Mouse (Mus musculus): ENCODE measurements around the gene Haus4. TPM values are rescaled to one million over a fixed set of nuclear protein-coding genes. Genes with fewer than 3 reads are reported as not detected.

Gene Haus4
- polyA plus RNA-seq, 1 experiment from 2014 or later: 20.5 TPM

DNA sequence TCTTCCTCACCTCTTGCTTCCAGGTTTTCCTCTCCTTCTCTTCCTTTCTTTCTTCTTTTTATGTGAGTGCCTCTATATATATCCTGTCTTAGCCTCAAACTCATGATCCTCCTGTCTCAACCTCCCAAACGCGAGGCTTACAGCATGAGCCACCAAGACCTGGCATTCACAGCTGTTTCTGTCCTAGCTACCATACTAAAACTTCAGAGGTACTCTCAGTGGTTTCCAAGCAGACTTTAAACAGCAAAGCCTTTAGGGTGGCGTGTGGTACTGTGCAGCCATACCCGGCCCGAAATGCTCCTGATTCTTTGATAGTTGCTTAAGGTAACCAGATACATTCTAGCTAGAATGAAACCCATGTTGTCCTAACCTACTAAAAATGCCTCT is 26.4 kb downstream of the Haus4 start:
- H3K9me3 ChIP-seq (replicated peaks): no peaks in the 10 kb centered on the region
- ATAC-seq (ENCODE audit: low FRiP score): no peak
- H3K27ac ChIP-seq (replicated peaks): peak overlapping the region; percentile 77
- H3K4me1 ChIP-seq: peaks cover 21% of the 10 kb centered on the region
- H3K4me3 ChIP-seq (replicated peaks): peak overlapping the region; percentile 42; the same call in 1 of the 2 replicates
- H3K4me2 ChIP-seq: peak overlapping the region; percentile 71
- H3K36me3 ChIP-seq: no peaks in the 10 kb centered on the region
- peak overlapping the region; percentile 54; the same call in 1 of the 2 replicates for H3K9ac ChIP-seq (replicated peaks)
- 23% methylated on average over 5 of the region's 5 CpGs for WGBS
- H3K27me3 ChIP-seq (replicated peaks): no peaks in the 10 kb centered on the region

DNA sequence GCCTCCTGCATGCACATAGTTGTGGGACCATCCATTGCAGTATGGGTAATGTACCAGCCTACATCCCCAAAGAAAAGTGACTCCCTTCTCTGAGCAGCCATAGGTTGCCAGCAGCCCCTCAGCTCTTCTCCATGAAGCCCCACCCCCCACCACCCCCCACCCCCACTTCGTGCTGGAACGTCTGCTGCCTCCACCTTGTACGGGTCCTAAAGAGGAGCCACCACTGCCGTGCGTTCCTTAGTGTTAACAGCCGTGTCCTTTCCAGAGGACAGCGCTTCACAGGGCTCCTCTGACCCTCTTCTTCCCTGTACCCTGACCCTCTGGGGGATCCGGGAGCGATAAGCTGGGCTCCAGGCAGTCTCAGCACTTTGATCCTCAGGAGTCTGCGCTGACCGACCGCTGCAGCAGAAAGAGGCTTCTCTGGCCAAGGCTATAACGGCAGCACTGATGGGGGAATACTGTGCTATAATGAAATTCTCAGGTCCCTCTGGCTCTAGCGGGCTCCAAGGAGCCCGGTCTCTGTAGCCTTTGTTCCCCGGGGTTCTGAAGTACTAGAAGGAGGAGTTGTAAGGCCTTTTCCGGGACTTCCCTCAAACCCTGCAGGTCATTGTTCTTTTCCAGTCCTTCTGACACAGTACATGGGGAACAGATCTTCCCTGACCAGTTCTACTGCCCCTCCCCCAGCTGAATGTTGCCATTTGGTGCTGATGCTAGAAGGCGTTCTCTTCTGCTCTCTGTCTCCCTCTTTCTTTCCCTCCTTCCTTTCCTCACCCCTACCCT is 27.0 kb downstream of the Haus4 start:
- H3K36me3 ChIP-seq: no peaks in the 10 kb centered on the region
- peak; percentile 88 for ATAC-seq (ENCODE audit: low FRiP score)
- H3K4me2 ChIP-seq: peak overlapping the region; percentile 71
- H3K4me1 ChIP-seq: peaks cover 21% of the 10 kb centered on the region
- peak overlapping the region; percentile 77 for H3K27ac ChIP-seq (replicated peaks)
- no peaks in the 10 kb centered on the region for H3K27me3 ChIP-seq (replicated peaks)
- H3K4me3 ChIP-seq (replicated peaks): peak overlapping the region; percentile 42
- no peaks in the 10 kb centered on the region for H3K9me3 ChIP-seq (replicated peaks)
- peak overlapping the region; percentile 54 for H3K9ac ChIP-seq (replicated peaks)
- WGBS: 1% methylated on average over 18 of the region's 18 CpGs

DNA sequence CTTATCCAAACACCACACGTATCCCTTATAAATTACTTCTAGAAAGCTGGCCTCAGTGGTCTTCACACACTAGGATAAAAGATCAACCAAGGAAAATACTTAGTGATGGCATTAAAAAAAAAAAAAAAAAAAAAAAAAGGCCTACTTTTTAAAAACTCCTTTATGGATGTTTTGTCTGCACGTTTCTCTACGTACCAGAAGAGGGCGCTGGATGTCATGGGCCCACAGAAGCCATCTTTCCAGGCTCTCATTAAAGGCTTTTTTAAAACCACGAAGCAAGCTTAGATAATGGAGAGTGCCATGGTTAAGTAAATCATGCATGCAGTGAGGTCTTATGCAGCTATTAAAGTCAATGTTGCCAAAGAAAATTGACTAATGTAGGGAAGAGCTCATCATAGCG is 30.8 kb downstream of the Haus4 start:
- Histone ChIP-seq H3K9me3 (replicated peaks) (no peaks in the 10 kb centered on the region), H3K4me2 (no peak overlapping the region), H3K27me3 (replicated peaks) (no peaks in the 10 kb centered on the region), H3K27ac (replicated peaks) (no peak overlapping the region), H3K36me3 (no peaks in the 10 kb centered on the region), H3K9ac (replicated peaks) (no peak overlapping the region), H3K4me3 (replicated peaks) (no peak overlapping the region), H3K4me1 (peaks cover 23% of the 10 kb centered on the region)
- WGBS: 28% methylated on average over 6 of the region's 6 CpGs
- no peak for ATAC-seq (ENCODE audit: low FRiP score)

DNA sequence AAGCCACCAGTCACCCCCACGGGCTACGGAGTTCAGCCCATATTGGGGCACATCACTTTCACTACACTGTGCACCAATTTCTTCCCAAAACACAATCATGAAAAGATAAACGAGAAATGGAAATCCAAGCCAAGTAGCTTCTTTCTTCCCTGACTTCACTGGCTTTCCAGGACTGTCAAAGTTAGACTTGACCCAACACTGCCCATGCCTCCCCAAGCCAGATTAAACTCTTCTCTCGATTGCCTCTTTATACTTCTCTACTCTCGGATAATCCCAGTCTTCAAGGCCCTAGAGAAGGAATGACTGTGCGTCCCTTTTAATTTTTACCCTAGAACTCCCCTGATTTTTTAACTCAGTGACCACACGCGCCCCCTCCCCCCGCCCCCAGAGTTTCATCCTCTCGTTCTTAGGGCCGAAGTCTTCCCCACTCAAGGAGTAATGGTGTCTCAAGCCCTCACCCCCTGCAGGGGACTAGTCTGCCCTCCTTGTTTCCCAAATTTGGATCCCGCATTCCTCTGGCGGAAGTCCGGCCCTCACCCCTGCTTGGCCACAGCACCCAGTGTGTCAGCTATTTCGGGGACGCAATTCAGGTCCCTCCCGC is 37.6 kb downstream of the Haus4 start:
- peak; percentile 66 for ATAC-seq (ENCODE audit: low FRiP score)
- Histone ChIP-seq H3K9ac (replicated peaks) (peak overlapping the region; percentile 76), H3K4me2 (peak overlapping the region; percentile 71), H3K27ac (replicated peaks) (peak overlapping the region; percentile 87), H3K4me3 (replicated peaks) (peak overlapping the region; percentile 77), H3K9me3 (replicated peaks) (no peaks in the 10 kb centered on the region), H3K27me3 (replicated peaks) (no peaks in the 10 kb centered on the region), H3K36me3 (peaks cover 34% of the 10 kb centered on the region), H3K4me1 (peaks cover 31% of the 10 kb centered on the region)
- WGBS: 4% methylated on average over 17 of the region's 17 CpGs

DNA sequence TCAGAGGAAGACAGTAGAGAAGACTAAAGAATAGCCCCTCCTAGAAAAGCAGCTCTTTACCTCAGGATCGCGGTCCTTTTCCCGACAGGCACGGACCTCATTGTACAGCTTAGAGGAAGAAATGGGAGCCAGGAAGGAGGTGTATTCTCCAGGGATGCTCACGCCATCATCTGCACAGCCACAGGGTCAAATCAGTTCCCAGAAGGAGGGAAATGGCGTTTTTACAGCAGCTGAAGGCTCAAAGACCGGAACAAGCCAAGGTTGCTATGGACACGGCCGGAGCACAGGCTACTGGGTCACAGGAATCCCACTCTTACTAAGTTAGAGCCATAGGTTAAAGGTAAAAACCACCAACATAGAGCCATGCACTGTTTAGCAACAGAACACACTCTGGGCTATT is 44.6 kb downstream of the Haus4 start:
- Histone ChIP-seq H3K27ac (replicated peaks) (no peak overlapping the region), H3K4me1 (no peaks in the 10 kb centered on the region), H3K27me3 (replicated peaks) (no peaks in the 10 kb centered on the region), H3K9me3 (replicated peaks) (no peaks in the 10 kb centered on the region), H3K9ac (replicated peaks) (no peak overlapping the region), H3K4me2 (no peak overlapping the region), H3K36me3 (peaks cover 87% of the 10 kb centered on the region), H3K4me3 (replicated peaks) (no peak overlapping the region)
- no peak for ATAC-seq (ENCODE audit: low FRiP score)
- WGBS: 86% methylated on average over 9 of the region's 9 CpGs

DNA sequence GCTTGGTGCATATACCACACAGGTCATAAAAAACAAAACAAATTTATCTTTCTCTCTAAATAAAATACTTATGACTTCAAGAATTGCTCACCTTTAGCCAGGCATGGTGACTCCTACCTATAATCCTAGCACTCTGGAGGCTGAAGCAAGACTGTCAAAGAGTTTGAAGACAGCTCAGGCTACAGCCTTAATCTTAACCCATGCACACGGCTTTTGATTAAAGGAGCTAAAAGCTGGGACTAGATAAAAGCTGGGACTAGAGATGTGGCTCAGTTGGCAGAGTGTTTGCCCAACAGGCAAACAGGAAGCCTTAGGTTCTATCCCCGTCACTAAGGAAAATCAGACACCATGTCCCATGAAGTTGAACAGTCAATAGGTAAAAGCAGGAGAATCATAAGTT is 51.3 kb downstream of the Haus4 start:
- ATAC-seq (ENCODE audit: low FRiP score): no peak
- H3K4me1 ChIP-seq: no peaks in the 10 kb centered on the region
- no peak overlapping the region for H3K4me2 ChIP-seq
- H3K4me3 ChIP-seq (replicated peaks): no peak overlapping the region
- peaks cover 21% of the 10 kb centered on the region for H3K36me3 ChIP-seq
- no peak overlapping the region for H3K27ac ChIP-seq (replicated peaks)
- 88% methylated on average over 2 of the region's 2 CpGs for WGBS
- no peak overlapping the region for H3K9ac ChIP-seq (replicated peaks)
- H3K27me3 ChIP-seq (replicated peaks): no peaks in the 10 kb centered on the region
- H3K9me3 ChIP-seq (replicated peaks): no peaks in the 10 kb centered on the region

DNA sequence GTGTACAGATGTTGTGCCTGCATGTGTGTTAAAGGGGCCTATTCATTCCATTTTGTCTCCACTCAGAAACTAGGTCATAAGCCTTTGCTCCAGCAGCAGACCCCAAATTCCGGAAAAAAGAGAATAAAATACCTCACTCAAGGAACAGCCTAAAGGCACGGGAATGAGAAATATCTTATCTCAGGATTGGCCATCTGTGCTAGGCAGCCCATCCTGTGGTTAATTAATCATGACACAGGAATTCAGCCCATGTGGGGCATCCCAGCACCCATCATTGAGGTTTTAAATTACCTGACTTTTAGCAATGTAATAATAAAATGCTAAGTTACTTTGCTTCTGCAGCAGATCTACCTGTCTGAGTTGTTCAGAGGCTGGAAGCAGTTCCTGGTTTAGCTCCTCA is 53.1 kb downstream of the Haus4 start:
- no peak overlapping the region for H3K4me2 ChIP-seq
- WGBS: 78% methylated on average over 2 of the region's 2 CpGs
- ATAC-seq (ENCODE audit: low FRiP score): no peak
- no peaks in the 10 kb centered on the region for H3K9me3 ChIP-seq (replicated peaks)
- no peak overlapping the region for H3K4me3 ChIP-seq (replicated peaks)
- H3K4me1 ChIP-seq: no peaks in the 10 kb centered on the region
- H3K36me3 ChIP-seq: peaks cover 3% of the 10 kb centered on the region; the same call in 1 of the 2 replicates
- H3K27ac ChIP-seq (replicated peaks): no peak overlapping the region
- no peaks in the 10 kb centered on the region for H3K27me3 ChIP-seq (replicated peaks)
- no peak overlapping the region for H3K9ac ChIP-seq (replicated peaks)

DNA sequence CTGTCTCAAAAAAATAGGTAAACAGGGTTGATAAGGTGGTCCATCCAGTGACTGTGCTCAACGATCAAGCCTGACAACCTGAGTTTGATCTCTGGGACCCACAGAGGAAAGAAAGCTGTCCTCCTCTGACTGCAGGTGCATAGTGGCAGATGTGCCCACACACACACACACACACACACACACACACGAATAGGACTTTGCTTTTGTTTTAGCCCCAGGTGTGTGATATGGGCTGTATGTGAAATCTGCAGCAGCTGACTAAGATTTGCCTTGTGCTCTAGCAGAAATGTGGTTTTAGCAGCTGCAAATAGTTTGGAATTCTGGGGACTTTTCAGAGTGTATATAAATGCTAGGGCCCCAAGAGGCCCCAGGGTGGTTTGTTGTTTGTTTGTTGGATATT is 55.1 kb downstream of the Haus4 start:
- 76% methylated on average over 2 of the region's 2 CpGs for WGBS
- Histone ChIP-seq H3K27me3 (replicated peaks) (no peaks in the 10 kb centered on the region), H3K9me3 (replicated peaks) (no peaks in the 10 kb centered on the region), H3K4me3 (replicated peaks) (no peak overlapping the region), H3K9ac (replicated peaks) (no peak overlapping the region), H3K4me1 (no peaks in the 10 kb centered on the region), H3K27ac (replicated peaks) (no peak overlapping the region), H3K36me3 (no peaks in the 10 kb centered on the region), H3K4me2 (no peak overlapping the region)
- no peak for ATAC-seq (ENCODE audit: low FRiP score)

DNA sequence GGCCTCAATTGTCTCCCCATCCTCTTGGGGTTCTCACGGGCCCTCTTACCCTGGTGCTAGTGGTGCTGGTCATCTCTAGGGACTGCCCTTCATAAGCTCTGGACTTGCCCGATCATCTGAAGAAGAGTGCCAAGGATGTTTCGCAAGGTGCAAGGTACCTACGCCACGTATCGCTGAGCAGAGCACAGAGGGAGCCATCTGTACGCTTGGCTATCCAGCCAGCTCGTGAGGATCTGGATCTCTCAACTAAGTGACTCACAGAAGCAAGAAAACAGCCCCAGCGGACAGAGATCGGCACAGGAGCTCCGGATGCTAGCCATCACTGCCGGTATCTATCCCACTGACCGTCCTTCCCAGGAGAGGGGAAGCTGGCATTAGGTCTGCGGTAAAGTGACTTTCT is 57.7 kb downstream of the Haus4 start:
- Histone ChIP-seq H3K4me2 (no peak overlapping the region), H3K27me3 (replicated peaks) (no peaks in the 10 kb centered on the region), H3K4me1 (no peaks in the 10 kb centered on the region), H3K9me3 (replicated peaks) (no peaks in the 10 kb centered on the region), H3K9ac (replicated peaks) (no peak overlapping the region), H3K4me3 (replicated peaks) (no peak overlapping the region), H3K27ac (replicated peaks) (no peak overlapping the region), H3K36me3 (no peaks in the 10 kb centered on the region)
- no peak for ATAC-seq (ENCODE audit: low FRiP score)
- WGBS: 91% methylated on average over 14 of the region's 14 CpGs

DNA sequence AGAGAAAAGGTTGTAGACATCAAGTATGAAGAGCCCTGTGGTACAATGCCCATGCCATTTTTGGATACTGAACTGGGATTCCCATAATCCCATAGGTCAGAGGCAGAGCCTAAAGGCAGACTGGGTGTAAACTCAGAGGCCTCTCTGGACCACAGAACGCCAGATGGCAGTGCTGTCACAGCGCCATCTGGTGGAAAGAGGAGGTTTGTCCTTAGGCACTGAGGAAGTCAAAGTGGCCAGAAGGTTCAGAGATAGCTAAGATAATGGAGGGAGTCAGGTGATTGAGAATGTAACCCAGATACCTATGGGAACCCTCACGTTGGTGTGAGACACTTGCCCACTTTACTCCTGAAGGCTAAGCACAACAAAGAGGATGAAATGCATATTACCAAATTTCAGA is 60.2 kb downstream of the Haus4 start:
- Histone ChIP-seq H3K27ac (replicated peaks) (no peak overlapping the region), H3K27me3 (replicated peaks) (no peaks in the 10 kb centered on the region), H3K9ac (replicated peaks) (no peak overlapping the region), H3K4me2 (no peak overlapping the region), H3K36me3 (no peaks in the 10 kb centered on the region), H3K9me3 (replicated peaks) (no peaks in the 10 kb centered on the region), H3K4me3 (replicated peaks) (no peak overlapping the region), H3K4me1 (no peaks in the 10 kb centered on the region)
- no peak for ATAC-seq (ENCODE audit: low FRiP score)
- 2% methylated on average over 3 of the region's 3 CpGs for WGBS

DNA sequence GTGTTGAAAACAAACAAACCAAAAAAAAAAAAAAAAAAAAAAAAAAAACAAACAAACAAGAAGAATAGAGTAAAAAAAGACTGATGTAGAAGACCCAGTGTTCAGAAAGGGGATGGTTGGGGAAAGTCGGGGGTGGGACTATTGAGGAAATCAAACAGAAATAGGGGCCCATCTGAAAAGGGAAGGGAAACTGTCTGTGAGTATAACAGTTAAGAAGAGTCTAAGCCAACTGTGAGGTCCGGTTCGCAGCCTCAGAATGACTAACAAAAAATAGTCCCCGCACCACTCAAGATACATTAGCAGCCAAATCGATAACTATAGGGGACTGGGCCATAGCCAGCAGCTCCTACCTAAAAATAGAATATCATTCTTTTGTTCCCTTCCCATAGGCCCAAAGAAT is 61.2 kb downstream of the Haus4 start:
- H3K4me3 ChIP-seq (replicated peaks): no peak overlapping the region
- no peaks in the 10 kb centered on the region for H3K27me3 ChIP-seq (replicated peaks)
- H3K27ac ChIP-seq (replicated peaks): no peak overlapping the region
- H3K4me2 ChIP-seq: no peak overlapping the region
- 98% methylated on average over 5 of the region's 5 CpGs for WGBS
- ATAC-seq (ENCODE audit: low FRiP score): no peak
- H3K36me3 ChIP-seq: no peaks in the 10 kb centered on the region
- no peak overlapping the region for H3K9ac ChIP-seq (replicated peaks)
- H3K9me3 ChIP-seq (replicated peaks): no peaks in the 10 kb centered on the region
- no peaks in the 10 kb centered on the region for H3K4me1 ChIP-seq

DNA sequence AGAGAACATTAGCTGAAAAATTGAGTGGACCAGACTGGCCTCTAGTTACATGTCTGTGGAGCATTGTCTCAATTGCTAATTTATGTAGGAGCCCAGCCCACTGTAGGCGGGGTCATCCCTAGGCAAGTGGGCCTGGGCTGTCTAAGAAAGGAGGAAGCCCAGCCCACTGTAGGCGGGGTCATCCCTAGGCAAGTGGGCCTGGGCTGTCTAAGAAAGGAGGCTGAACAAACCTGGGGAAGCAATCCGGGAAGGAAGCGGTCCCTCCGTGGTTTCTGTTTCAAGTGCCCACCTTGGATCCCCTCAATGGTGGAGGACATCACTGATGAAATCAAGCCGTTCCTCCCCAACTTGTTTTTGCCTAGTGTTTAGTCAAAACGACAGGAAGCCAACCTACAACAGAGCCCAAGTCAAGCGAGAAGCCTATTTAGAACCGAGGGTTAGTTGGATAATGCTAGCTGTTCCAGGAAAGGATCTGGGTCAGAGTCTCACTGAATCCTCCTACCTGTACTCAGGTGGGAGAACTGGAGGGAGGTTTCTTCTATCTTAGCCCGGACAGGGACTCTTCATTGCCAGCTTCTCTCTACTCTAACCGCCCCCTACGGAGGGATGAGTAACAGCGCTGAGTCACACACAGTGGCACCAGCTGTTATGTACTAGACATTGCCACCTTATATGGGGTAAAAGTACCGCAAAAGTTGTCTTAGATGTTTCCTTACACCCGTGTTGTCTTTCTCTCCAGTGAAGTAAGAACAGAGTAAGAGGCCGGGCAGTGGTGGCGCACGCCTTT is 61.9 kb downstream of the Haus4 start:
- no peak overlapping the region for H3K4me3 ChIP-seq (replicated peaks)
- WGBS: 73% methylated on average over 18 of the region's 18 CpGs
- no peak for ATAC-seq (ENCODE audit: low FRiP score)

More for the DNA sequence above, 61.9 kb downstream of the Haus4 start:
- no peaks in the 10 kb centered on the region for H3K36me3 ChIP-seq
- no peak overlapping the region for H3K9ac ChIP-seq (replicated peaks)
- H3K9me3 ChIP-seq (replicated peaks): no peaks in the 10 kb centered on the region
- H3K27ac ChIP-seq (replicated peaks): no peak overlapping the region
- no peaks in the 10 kb centered on the region for H3K4me1 ChIP-seq
- no peak overlapping the region for H3K4me2 ChIP-seq
- no peaks in the 10 kb centered on the region for H3K27me3 ChIP-seq (replicated peaks)
